Mouse (Mus musculus) lung, postnatal 14 days (tissue): ENCODE data around the gene Ttll11.

Source experiments
- DNase-seq: peaks from one replicate; pipeline ENCODE4 v3.0.0; 2021

Gene Ttll11

GRCm38 (mm10) chr2:35763818-35764217, 215.9 kb downstream of the Ttll11 start:
- DNase-seq, result no peak

- no peak for DNase-seq
Observed at GRCm38 (mm10) chr2:35761458-35761857, 218.3 kb downstream of the Ttll11 start.

- DNase-seq, result no peak
Observed at GRCm38 (mm10) chr2:35760867-35761266, 218.8 kb downstream of the Ttll11 start.

- DNase-seq, result no peak
Observed at GRCm38 (mm10) chr2:35760352-35760751, 219.4 kb downstream of the Ttll11 start.

- DNase-seq, result no peak
Observed at GRCm38 (mm10) chr2:35756467-35756866, 223.2 kb downstream of the Ttll11 start.

GRCm38 (mm10) chr2:35751781-35752505, 227.8 kb downstream of the Ttll11 start:
- DNase-seq, result no peak

GRCm38 (mm10) chr2:35750533-35751141, 229.1 kb downstream of the Ttll11 start:
- DNase-seq, result no peak

- no peak for DNase-seq
Observed at GRCm38 (mm10) chr2:35747371-35748035, 232.2 kb downstream of the Ttll11 start.

- DNase-seq, result no peak
Observed at GRCm38 (mm10) chr2:35746638-35747037, 233.1 kb downstream of the Ttll11 start.

GRCm38 (mm10) chr2:35745876-35746275, 233.8 kb downstream of the Ttll11 start:
- no peak for DNase-seq

- DNase-seq, result no peak
Observed at GRCm38 (mm10) chr2:35739669-35740254, 240.0 kb downstream of the Ttll11 start.

GRCm38 (mm10) chr2:35737467-35738027, 242.2 kb downstream of the Ttll11 start:
- no peak for DNase-seq

GRCm38 (mm10) chr2:35736061-35736460, 243.7 kb downstream of the Ttll11 start:
- DNase-seq, result no peak

GRCm38 (mm10) chr2:35735001-35735400, 244.7 kb downstream of the Ttll11 start:
- no peak for DNase-seq

- no peak for DNase-seq
Observed at GRCm38 (mm10) chr2:35731671-35732449, 247.9 kb downstream of the Ttll11 start.

GRCm38 (mm10) chr2:35729077-35730065, 250.3 kb downstream of the Ttll11 start:
- DNase-seq, result peak; percentile 75

- no peak for DNase-seq
Observed at GRCm38 (mm10) chr2:35728633-35729032, 251.1 kb downstream of the Ttll11 start.

- no peak for DNase-seq
Observed at GRCm38 (mm10) chr2:35723691-35724090, 256.0 kb downstream of the Ttll11 start.

- no peak for DNase-seq
Observed at GRCm38 (mm10) chr2:35723267-35723666, 256.4 kb downstream of the Ttll11 start.

- no peak for DNase-seq
Observed at GRCm38 (mm10) chr2:35722821-35723220, 256.9 kb downstream of the Ttll11 start.

GRCm38 (mm10) chr2:35720956-35721355, 258.8 kb downstream of the Ttll11 start:
- no peak for DNase-seq
